Mouse (Mus musculus): Measurements from ENCODE around the gene Asphd1.

Asphd1 gene

DNA sequence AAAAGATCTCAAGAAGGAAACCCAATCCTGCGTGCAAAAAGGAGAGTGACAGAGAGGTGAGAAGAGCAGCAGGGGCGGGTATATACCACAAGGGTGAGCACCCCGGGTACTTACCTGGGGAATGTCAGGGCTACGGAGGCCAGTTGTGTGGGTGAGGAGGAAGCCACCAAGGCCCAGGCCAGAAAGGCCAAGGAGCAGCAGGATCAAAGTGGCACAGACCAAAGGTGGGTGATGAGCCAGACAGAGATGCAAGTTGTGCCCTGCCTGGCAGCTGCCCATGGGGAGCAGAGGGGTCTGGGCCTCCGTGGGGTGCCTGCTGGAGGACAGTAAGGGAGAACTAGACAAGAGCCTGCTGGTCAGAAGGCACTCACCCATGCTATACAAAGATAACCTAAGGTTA is 52.5 kb downstream of the Asphd1 start:
- DNase-seq (ENCODE audit: low spot score in 2 of 2) = no peak

Data from right cerebral cortex, adult 2 months (tissue).